Mouse (Mus musculus): ENCODE measurements at regions not wholly inside any gene's neighbourhood (a gene's known extent, or its start where the extent isn't known, plus 50 kb on each side); places are given as distances from the start of the nearest gene placed in this dataset.
"Not testable (repeated sequence)": the region's sequence is repeated elsewhere in the genome, so short reads cannot be mapped to it uniquely, and the experiment has no call there.

DNA sequence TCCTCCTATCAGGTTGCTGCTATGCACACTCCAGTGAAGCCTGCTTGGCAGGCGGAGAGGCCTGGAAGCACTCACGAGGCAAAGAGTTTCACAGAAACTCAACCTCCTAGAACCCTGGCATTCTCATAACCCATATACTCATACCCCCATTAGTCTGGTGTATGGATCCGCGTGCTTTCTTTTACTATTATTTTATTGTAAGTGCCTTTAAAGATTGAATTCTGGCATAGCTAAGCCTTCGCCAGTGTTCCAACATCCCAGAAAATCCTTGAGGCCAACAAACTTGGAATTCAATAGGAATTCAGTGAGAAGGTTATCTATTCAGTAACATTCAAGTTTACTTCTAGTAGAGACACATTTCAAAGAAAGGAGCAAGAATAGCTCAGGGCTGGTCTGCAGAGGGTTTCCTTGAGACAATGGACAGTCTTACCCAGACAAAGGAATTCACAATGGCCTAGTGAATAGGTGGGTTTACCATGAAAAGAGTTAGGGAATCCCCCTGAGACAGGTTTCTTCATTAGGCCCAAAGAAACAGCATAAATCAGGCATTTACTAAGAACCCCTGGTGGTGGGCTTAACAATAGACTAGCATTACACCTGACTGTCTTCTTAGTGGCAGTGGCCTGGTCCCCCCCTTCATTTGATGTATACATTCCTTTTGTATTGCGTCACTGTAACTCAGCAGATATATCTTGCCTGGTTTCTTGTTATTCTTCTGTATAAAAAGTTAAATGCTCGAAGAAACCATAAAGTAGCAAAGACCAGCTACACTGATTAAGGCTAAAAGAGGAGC, 80.8 kb upstream of the Gm15446 start:
- not testable (repeated sequence) for ATAC-seq (replicated peaks; ENCODE audit: low FRiP score, poor library complexity, severe bottlenecking)

DNA sequence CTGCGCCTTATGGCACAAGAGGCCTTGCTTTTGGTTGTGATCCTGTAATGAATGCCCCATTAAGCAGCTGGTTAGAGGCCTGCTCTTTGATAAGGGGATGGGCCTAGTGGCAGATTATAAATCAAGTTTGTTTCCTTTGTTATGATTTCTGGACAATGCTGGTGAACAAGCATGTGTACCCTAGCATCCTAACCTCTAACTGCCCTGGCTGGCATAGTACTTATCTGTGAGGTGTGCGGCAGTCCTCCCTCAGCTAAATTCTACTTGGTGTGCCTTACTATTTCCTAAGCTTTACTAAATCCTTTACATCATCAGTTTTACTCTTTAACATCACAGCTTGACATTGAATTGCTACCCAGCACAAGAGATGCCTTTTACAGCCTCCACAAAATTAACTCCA, 79.0 kb upstream of the Gm15446 start:
- not testable (repeated sequence) for ATAC-seq (replicated peaks; ENCODE audit: low FRiP score, poor library complexity, severe bottlenecking)

DNA sequence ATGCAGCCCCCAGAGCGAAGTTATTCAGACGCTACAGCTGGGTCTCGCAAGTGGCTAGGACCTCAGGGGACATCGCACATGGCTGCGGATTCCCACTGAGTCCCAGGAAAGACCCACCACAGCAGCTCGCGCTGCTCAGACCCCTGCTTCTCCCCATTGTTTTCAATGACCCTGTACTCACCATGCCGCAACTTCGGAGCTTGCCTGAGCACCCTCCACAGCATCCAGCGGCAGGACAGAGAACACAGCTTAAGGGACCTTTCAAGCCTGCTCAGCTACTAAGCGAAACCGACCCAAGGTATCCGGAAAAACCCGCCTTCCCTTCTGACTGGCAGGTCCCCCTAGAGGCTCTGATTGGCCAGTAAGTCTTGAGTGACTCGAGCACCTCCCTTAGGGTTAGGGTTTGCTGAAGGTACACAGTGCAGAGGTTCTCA, 78.4 kb upstream of the Gm15446 start:
- ATAC-seq (replicated peaks; ENCODE audit: low FRiP score, poor library complexity, severe bottlenecking): peak; percentile 57

DNA sequence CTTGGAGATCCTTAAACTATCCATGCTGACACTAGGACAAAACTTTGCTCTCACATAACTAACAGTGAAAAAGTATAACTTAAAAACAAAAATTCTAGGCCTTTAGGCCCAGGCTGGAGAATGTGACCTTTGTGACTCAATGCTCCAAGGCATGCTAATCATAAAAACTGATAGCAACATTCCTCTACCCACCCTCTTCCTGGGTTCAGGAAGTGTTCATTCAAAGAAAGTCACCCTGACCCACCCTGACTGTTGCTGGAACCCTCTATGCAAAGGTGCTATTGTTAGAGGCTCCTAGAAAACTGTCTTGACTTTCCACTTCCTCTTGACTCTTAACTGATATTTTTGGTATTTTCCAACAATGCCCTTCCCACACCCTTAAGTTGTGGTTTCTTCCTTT, 72.0 kb upstream of the Gm15446 start:
- ATAC-seq (replicated peaks; ENCODE audit: low FRiP score, poor library complexity, severe bottlenecking): not testable (repeated sequence)

DNA sequence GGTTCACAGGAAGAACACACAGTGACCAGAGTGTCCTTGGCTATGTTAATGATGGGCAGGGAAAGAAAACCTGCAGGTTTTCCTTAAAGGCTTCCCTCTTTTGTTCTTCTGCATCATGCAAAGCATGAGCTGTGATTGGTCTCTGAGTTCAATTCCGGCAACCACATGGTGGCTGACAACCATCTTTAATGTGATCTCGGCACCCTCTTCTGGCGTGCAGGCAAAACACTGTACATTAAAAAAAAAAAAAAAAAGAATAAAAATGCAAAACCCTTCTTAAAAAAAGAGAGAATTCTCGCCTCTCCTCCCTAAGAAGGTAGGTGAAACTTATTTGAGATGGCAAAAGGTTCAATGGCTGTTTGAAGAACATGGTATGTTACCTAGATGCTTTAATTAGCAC, 62.8 kb upstream of the Gm15446 start:
- ATAC-seq (replicated peaks; ENCODE audit: low FRiP score, poor library complexity, severe bottlenecking): no peak

DNA sequence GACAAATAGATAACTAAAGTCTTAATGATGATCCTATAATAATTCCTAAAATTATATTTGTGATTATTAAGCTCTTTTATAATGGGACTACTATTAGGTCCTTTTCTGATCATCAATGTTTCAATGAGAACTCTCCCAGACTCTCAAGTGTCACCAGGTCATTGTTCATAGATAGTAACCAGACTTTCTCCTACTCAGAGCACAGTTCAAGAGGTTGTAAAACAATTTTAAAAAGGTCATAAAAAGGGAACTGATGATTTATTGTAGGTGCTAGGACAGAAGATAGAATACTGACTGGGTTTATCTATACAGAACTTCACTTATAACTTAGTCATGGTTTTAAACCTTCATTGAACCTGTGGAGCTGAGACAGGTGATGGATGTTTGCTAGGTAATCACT, 58.7 kb upstream of the Gm15446 start:
- not testable (repeated sequence) for ATAC-seq (replicated peaks; ENCODE audit: low FRiP score, poor library complexity, severe bottlenecking)

DNA sequence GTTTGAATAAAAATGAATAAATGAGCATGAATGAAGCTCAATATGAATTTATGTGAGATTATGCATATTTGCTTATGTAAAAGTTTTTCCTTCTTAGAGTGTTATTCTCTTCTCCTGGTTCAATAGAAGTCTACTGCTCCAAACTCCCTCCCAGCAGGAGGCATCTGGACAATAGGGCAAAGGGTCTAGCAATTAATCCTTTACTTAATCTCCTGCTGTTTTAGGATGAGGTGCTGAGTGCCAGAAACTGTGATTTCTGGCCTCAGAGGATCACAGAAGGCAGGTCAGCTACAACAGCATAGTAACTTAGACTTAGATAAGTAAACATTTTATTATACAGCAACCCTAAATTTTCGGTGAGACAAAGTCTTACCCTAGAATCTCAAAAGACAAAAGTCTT, 57.6 kb upstream of the Gm15446 start:
- ATAC-seq (replicated peaks; ENCODE audit: low FRiP score, poor library complexity, severe bottlenecking): no peak

DNA sequence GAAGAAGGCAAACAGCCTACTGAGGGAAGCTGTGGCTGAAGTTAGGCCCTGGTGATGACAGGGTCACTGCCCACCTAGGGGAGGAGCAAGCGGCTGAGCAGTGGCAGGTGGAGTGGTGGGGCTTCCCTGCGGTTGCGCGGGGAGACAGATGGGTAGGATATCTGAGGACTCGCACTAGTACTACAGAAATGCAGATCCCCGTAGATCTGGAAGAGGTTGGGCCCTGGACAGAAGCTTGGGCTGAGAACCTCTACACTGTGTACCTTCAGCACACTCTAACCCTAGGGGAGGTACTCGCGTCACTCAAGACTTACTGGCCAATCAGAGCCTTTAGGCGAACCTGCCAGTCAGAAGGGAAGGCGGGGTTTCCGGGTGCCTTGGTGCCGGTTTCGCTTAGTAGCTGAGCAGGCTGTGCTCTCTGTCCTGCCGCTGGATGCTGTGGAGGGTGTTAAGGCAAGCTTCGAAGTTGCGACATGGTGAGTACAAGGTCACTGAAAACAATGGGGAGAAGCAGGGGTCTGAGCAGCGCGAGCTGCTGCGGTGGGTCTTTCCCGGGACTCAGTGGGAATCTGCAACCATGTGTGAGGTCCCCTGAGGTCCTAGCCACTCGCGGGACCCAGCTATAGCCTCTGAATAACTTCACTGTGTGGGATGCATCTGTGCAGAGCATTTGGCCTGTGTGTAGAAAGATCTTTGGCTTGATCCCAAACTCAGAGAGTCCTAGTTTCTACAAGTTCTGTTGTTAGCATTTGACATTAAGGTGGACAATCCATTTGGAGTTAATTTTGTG, 56.7 kb upstream of the Gm15446 start:
- ATAC-seq (replicated peaks; ENCODE audit: low FRiP score, poor library complexity, severe bottlenecking): peak; percentile 100

DNA sequence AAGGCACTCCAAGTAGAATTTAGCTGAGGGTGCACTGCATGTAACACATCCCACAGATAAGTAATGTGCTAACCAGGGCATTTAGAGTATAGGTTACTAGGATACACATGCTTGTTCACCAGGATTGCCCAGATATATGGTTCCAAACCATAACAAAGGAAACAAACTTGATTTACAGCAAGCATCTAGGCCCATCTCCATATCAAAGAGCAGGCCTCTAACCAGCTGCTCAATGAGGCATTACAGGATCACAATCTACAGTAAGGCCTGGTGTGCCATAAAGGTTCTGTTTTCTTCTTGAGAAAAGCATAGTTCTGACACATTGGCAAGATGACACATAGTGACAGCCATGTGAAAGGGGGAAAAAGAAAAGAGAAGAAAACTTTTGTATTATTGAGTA, 56.0 kb upstream of the Gm15446 start:
- not testable (repeated sequence) for ATAC-seq (replicated peaks; ENCODE audit: low FRiP score, poor library complexity, severe bottlenecking)

Measured in erythroid progenitor cell, adult 5-6 weeks (primary cell).